Mouse (Mus musculus): ENCODE measurements at regions not wholly inside any gene's neighbourhood (a gene's known extent, or its start where the extent isn't known, plus 50 kb on each side); places are given as distances from the start of the nearest gene placed in this dataset.

DNA sequence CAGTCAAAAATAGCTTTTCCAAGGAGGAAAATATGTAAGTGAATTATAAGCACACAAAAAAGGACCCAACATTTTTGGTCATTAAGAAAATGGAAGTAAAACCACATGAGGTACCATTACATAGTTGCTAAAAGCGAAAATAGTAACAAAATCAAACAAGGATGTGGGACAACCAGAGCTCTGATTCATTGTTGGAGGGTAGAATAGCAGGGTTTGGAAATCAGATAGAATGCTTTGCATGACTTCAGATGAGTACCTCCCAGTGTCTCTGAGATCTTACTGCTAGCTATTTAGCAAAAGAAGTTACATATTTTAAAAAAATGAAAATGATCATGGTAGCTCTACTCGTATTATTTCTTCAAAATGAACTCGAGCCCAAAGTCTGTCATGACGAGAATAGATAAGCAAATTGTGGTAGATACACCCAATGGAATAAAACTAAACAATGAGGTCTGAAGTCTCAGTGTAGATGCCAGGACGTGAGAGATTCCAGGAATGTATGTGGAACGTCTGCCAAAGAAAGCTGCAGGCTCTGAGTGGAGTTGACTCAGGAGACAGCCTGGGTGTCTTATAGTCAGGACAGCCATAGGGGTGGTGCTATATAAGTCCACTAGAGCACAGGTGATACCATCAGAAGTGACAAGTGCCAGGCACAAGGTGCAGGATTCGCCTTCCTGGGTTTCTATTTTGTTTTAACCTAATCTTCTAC, 113.2 kb upstream of the Pbx1 start:
- no peak overlapping the region for H3K27ac ChIP-seq (ENCODE audit: low read depth, low read length)
- no peaks in the 10 kb centered on the region for H3K36me3 ChIP-seq (ENCODE audit: control insufficient read depth, insufficient read depth, low read length)
- no peaks in the 10 kb centered on the region for H3K27me3 ChIP-seq (replicated peaks; ENCODE audit: control insufficient read depth, insufficient read depth, low read length)
- H3K4me3 ChIP-seq (ENCODE audit: low read length): no peak overlapping the region
- H3K9ac ChIP-seq (ENCODE audit: low read depth, low read length): no peak overlapping the region
- no peak for ATAC-seq
- H3K4me2 ChIP-seq (ENCODE audit: low read length): no peak overlapping the region
- peaks cover 4% of the 10 kb centered on the region; the same call in 1 of the 2 replicates for H3K4me1 ChIP-seq (ENCODE audit: control insufficient read depth, insufficient read depth, low read depth, low read length)
- WGBS: 81% methylated on average over 7 of the region's 7 CpGs
- no peaks in the 10 kb centered on the region for H3K9me3 ChIP-seq (ENCODE audit: control insufficient read depth, low read length)

DNA sequence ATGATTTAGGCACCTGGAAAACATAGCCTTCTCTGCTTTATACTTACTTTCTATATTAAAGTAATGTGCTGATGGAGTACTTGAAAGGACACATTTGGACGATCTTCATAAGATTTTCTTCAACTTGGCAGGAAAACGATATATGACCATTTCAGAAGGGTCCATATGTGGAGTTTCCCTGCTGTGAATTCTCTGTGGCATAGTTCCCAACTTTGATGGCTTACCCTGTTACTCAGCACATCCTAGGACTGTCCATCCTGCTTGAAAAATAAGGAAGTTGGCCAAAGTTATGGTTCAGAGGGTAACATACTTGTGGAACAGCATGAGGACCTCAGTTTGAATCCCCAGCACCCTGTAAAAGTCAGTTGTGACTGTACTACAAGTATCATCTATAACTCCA, 109.2 kb upstream of the Pbx1 start:
- Histone ChIP-seq H3K4me2 (ENCODE audit: low read length) (no peak overlapping the region), H3K27ac (ENCODE audit: low read depth, low read length) (no peak overlapping the region), H3K4me1 (ENCODE audit: control insufficient read depth, insufficient read depth, low read depth, low read length) (no peaks in the 10 kb centered on the region), H3K36me3 (ENCODE audit: control insufficient read depth, insufficient read depth, low read length) (no peaks in the 10 kb centered on the region), H3K27me3 (replicated peaks; ENCODE audit: control insufficient read depth, insufficient read depth, low read length) (no peaks in the 10 kb centered on the region), H3K9ac (ENCODE audit: low read depth, low read length) (no peak overlapping the region), H3K4me3 (ENCODE audit: low read length) (no peak overlapping the region), H3K9me3 (ENCODE audit: control insufficient read depth, low read length) (no peaks in the 10 kb centered on the region)
- WGBS: 65% methylated on average over 2 of the region's 2 CpGs
- no peak for ATAC-seq

DNA sequence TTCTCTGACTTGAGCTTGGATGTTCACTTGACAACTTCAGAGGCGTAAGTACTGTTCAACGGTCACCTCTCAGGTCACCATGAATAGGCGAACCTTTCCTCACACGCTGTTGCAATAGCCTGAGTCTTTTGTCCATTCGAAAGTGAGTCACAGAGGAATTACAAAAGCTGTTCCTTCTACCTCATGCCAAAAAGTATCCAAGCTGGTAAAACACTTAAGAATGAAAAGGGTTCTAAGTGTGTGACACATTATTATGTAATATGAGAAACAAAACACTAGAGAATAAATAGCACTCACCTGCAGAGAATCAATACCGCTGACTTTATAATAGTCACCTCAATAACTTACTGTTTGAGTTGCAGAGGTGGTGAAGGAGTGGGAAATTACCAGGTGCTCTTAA, 86.0 kb upstream of the Pbx1 start:
- H3K9me3 ChIP-seq (ENCODE audit: control insufficient read depth, low read length): no peaks in the 10 kb centered on the region
- H3K27ac ChIP-seq (ENCODE audit: low read depth, low read length): no peak overlapping the region
- no peaks in the 10 kb centered on the region for H3K4me1 ChIP-seq (ENCODE audit: control insufficient read depth, insufficient read depth, low read depth, low read length)
- H3K36me3 ChIP-seq (ENCODE audit: control insufficient read depth, insufficient read depth, low read length): no peaks in the 10 kb centered on the region
- H3K9ac ChIP-seq (ENCODE audit: low read depth, low read length): no peak overlapping the region
- H3K4me2 ChIP-seq (ENCODE audit: low read length): no peak overlapping the region
- WGBS: 81% methylated on average over 6 of the region's 6 CpGs
- H3K4me3 ChIP-seq (ENCODE audit: low read length): no peak overlapping the region
- no peaks in the 10 kb centered on the region for H3K27me3 ChIP-seq (replicated peaks; ENCODE audit: control insufficient read depth, insufficient read depth, low read length)
- ATAC-seq: no peak

DNA sequence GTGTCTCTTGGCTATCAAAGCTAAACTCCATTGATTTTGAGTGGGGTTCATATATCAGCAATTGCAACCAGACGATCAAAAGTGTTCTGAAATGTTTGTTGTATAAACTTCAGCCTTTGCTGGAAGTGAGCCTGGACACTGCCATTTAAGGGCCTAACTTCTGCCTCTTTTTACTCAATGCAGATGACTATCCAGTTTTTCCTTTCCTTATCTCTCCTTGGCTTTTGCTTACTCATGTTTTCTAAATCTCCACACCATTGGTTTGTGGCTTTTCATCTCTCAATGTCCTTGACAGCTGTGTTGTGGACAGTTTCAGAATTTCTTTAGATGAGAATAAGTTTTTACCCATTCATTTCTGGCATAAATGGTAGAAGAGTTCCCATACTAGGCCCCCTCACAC, 74.3 kb upstream of the Pbx1 start:
- ATAC-seq: no peak
- no peak overlapping the region for H3K4me3 ChIP-seq (ENCODE audit: low read length)
- 83% methylated on average over 1 of the region's 1 CpGs for WGBS

DNA sequence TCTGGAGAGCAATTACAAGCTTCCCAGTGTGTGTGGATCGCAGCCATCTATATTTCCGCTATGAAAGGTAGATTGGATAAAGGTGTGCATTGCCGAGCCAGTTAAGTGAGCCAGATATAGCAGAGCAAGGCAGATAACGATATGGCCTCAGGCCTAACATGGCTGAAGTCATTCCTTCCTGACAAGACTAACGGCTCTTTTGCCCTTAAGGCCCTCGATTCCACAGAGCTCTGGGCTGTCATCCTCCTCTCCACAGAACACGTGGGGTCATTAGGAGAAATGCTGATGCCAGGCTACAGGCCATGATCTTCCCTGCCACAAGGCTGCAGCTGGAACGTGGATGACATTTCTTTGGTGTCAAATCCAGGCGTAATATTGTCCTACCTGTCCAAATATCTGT, 72.7 kb upstream of the Pbx1 start:
- 70% methylated on average over 9 of the region's 9 CpGs for WGBS
- no peaks in the 10 kb centered on the region for H3K36me3 ChIP-seq (ENCODE audit: control insufficient read depth, insufficient read depth, low read length)
- no peak for ATAC-seq
- H3K9ac ChIP-seq (ENCODE audit: low read depth, low read length): no peak overlapping the region
- no peaks in the 10 kb centered on the region for H3K9me3 ChIP-seq (ENCODE audit: control insufficient read depth, low read length)
- no peaks in the 10 kb centered on the region for H3K4me1 ChIP-seq (ENCODE audit: control insufficient read depth, insufficient read depth, low read depth, low read length)
- no peak overlapping the region for H3K4me3 ChIP-seq (ENCODE audit: low read length)
- no peak overlapping the region for H3K4me2 ChIP-seq (ENCODE audit: low read length)
- H3K27ac ChIP-seq (ENCODE audit: low read depth, low read length): no peak overlapping the region
- H3K27me3 ChIP-seq (replicated peaks; ENCODE audit: control insufficient read depth, insufficient read depth, low read length): no peaks in the 10 kb centered on the region

More for the DNA sequence above, 74.3 kb upstream of the Pbx1 start:
- no peaks in the 10 kb centered on the region for H3K36me3 ChIP-seq (ENCODE audit: control insufficient read depth, insufficient read depth, low read length)
- no peaks in the 10 kb centered on the region for H3K9me3 ChIP-seq (ENCODE audit: control insufficient read depth, low read length)
- H3K4me2 ChIP-seq (ENCODE audit: low read length): no peak overlapping the region
- H3K27me3 ChIP-seq (replicated peaks; ENCODE audit: control insufficient read depth, insufficient read depth, low read length): no peaks in the 10 kb centered on the region
- no peak overlapping the region for H3K9ac ChIP-seq (ENCODE audit: low read depth, low read length)
- no peaks in the 10 kb centered on the region for H3K4me1 ChIP-seq (ENCODE audit: control insufficient read depth, insufficient read depth, low read depth, low read length)
- no peak overlapping the region for H3K27ac ChIP-seq (ENCODE audit: low read depth, low read length)

DNA sequence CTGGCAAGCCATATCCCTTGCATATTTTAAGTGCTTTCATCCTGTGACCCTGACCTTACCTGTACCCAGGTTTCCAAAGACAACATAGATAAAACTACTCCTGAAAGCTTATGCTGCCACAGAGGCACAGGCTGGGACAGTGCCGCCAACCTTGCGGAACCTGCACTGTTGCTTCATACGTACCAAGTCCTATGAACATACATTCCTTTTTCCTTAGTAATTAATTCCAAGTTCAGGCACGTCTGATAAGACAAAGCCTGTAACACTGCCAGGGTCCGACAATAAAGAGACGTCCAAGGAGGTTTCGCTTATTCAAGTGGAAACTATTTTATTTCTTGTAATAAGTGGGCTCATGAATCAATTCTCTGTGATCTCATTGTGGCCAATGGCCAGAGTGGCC, 70.2 kb upstream of the Pbx1 start:
- 31% methylated on average over 7 of the region's 7 CpGs for WGBS
- no peak for ATAC-seq

DNA sequence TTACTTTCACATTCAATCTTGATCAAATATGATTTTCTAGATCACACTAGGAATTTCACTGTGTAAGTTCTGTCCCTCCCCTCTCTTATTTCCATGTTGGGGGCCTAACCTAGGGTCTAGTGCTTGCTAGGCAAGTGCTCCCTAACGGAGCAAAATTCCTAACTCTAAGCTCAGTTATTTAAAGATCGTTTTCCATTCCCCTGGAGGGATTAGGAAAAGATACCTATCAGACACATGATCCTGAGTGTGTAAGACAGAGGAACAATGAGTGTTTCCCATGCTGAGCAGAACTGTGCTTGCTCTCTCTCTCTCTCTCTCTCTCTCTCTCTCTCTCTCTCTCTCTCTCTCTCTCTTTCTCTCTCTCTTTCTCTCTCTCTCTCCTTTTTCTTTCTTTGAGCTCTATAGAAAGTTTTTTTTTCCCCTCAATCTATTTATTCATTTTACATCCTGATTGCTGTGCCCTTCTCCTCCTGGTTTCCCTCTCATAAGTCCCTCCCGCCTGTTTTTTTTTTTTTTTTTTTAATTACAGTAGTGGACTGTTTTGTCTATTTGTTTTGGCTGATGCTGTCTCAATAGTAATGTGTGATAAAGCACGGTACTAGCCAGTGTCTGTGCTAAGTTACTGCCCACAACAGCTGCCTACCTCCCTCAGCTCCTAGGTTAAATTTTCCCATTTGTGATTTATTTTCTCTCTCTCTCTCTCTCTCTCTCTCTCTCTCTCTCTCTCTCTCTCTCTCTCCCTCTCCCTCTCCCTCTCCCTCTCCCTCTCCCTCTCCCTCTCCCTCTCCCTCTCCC, 69.5 kb upstream of the Pbx1 start:
- H3K27ac ChIP-seq (ENCODE audit: low read depth, low read length): no peak overlapping the region
- 53% methylated on average over 4 of the region's 4 CpGs for WGBS
- H3K9me3 ChIP-seq (ENCODE audit: control insufficient read depth, low read length): no peaks in the 10 kb centered on the region
- H3K9ac ChIP-seq (ENCODE audit: low read depth, low read length): no peak overlapping the region
- no peak for ATAC-seq
- H3K4me1 ChIP-seq (ENCODE audit: control insufficient read depth, insufficient read depth, low read depth, low read length): no peaks in the 10 kb centered on the region
- no peaks in the 10 kb centered on the region for H3K27me3 ChIP-seq (replicated peaks; ENCODE audit: control insufficient read depth, insufficient read depth, low read length)
- H3K4me2 ChIP-seq (ENCODE audit: low read length): no peak overlapping the region
- H3K36me3 ChIP-seq (ENCODE audit: control insufficient read depth, insufficient read depth, low read length): no peaks in the 10 kb centered on the region
- H3K4me3 ChIP-seq (ENCODE audit: low read length): no peak overlapping the region

More for the DNA sequence above, 70.2 kb upstream of the Pbx1 start:
- Histone ChIP-seq H3K4me3 (ENCODE audit: low read length) (no peak overlapping the region), H3K27me3 (replicated peaks; ENCODE audit: control insufficient read depth, insufficient read depth, low read length) (no peaks in the 10 kb centered on the region), H3K4me1 (ENCODE audit: control insufficient read depth, insufficient read depth, low read depth, low read length) (no peaks in the 10 kb centered on the region), H3K9ac (ENCODE audit: low read depth, low read length) (no peak overlapping the region), H3K36me3 (ENCODE audit: control insufficient read depth, insufficient read depth, low read length) (no peaks in the 10 kb centered on the region), H3K4me2 (ENCODE audit: low read length) (no peak overlapping the region), H3K9me3 (ENCODE audit: control insufficient read depth, low read length) (no peaks in the 10 kb centered on the region), H3K27ac (ENCODE audit: low read depth, low read length) (no peak overlapping the region)

DNA sequence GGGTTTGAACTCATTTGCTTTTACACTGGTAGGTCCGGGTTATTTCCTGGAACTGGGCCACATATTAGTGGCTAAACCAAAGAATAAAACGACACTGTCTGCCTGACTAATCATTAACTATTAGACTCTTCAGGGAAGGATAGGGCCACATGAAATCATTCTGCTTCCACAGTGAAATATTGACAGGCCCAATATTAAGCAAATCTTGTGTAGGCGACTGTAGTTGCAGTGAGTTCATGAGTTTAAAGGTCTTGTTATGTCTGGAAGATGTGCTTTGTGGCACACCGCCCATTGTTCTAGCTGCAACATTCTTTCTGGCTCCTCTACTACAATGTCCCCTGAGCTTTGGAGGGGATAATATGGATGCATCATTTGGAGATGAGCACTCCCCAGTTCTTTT, 65.7 kb upstream of the Pbx1 start:
- H3K9me3 ChIP-seq (ENCODE audit: control insufficient read depth, low read length): no peaks in the 10 kb centered on the region

DNA sequence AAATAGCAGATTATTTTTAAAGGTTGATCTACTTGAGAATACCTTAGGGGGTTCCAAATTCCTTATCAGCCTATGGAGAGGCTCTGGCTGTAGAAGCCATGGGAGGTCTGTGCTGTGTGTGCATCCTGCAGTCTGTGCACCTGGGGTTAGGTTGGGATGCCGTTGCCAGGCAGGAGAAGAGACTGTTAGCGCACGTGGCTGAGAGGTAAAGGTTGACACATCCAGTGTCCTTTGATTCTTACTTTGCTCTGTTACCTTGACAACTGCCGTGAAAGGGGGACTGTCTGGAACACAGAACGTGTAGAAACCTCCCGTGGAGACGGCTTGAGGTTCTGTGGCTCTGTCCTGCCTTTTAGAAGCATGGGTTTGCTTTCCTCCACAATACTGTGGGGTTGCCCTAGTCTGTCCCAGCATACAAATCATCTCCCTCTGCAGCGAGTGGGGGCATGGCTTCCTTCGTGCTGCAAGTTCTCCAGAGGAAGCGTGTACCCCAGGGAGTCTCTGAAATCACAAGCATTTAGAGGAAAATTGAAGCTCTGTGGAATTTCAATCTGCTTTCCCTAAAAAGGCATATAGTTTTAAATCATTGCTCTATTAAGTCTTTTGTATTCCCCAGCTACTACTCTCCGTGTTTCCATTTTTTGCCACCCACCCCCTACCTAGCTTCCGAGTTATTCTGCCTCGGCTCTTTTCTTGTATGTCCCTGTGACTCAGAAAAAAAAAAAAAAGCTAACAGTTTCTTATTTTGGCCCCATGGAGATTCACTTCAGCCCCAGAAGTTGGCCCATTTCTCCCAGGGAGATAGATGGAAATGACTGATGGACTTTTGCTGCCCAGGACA, 63.8 kb upstream of the Pbx1 start:
- H3K4me2 ChIP-seq (ENCODE audit: low read length): peak overlapping the region; percentile 39
- no peaks in the 10 kb centered on the region for H3K9me3 ChIP-seq (ENCODE audit: control insufficient read depth, low read length)
- peaks cover 5% of the 10 kb centered on the region; the same call in 1 of the 2 replicates for H3K4me1 ChIP-seq (ENCODE audit: control insufficient read depth, insufficient read depth, low read depth, low read length)
- no peak overlapping the region for H3K4me3 ChIP-seq (ENCODE audit: low read length)
- H3K27ac ChIP-seq (ENCODE audit: low read depth, low read length): no peak overlapping the region
- peak; percentile 78; the same call in 1 of the 2 replicates for ATAC-seq
- H3K9ac ChIP-seq (ENCODE audit: low read depth, low read length): no peak overlapping the region
- WGBS: 27% methylated on average over 13 of the region's 13 CpGs
- no peaks in the 10 kb centered on the region for H3K36me3 ChIP-seq (ENCODE audit: control insufficient read depth, insufficient read depth, low read length)
- H3K27me3 ChIP-seq (replicated peaks; ENCODE audit: control insufficient read depth, insufficient read depth, low read length): no peaks in the 10 kb centered on the region

More for the DNA sequence above, 65.7 kb upstream of the Pbx1 start:
- Histone ChIP-seq H3K9ac (ENCODE audit: low read depth, low read length) (no peak overlapping the region), H3K4me3 (ENCODE audit: low read length) (no peak overlapping the region), H3K36me3 (ENCODE audit: control insufficient read depth, insufficient read depth, low read length) (no peaks in the 10 kb centered on the region), H3K27ac (ENCODE audit: low read depth, low read length) (no peak overlapping the region), H3K4me2 (ENCODE audit: low read length) (no peak overlapping the region), H3K4me1 (ENCODE audit: control insufficient read depth, insufficient read depth, low read depth, low read length) (peaks cover 5% of the 10 kb centered on the region; the same call in 1 of the 2 replicates), H3K27me3 (replicated peaks; ENCODE audit: control insufficient read depth, insufficient read depth, low read length) (no peaks in the 10 kb centered on the region)
- ATAC-seq: no peak
- 76% methylated on average over 4 of the region's 4 CpGs for WGBS

Measured in hindbrain, embryonic 16.5 days (tissue).